10 mouse cellular contexts compared by ENCODE assay signal in genomic region chr5:21545786-21546185, GRCm38 (mm10). TPM values are rescaled to one million over a fixed set of nuclear protein-coding genes. Genes with fewer than 3 reads are reported as not detected.
DNase-seq lines count a peak whose midpoint lies in the region; ATAC-seq and TF ChIP-seq lines count a peak whose summit lies in the region.
"Had no signal": no experiment of that assay in that cellular context is flagged by ENCODE, and none has a peak within 500 bp of the region (broad histone marks: within the 10 kb centered on the region; RNA-seq: fewer than 3 reads in every experiment).

No protein-coding gene starts in this region.

- H3K9me3 ChIP-seq in heart, embryonic 12.5 days (replicated peaks) = no peaks in the 10 kb centered on the region
- no peaks in the 10 kb centered on the region for H3K9me3 ChIP-seq in lung, embryonic 15.5 days
- no peaks in the 10 kb centered on the region for H3K9me3 ChIP-seq in limb, embryonic 15.5 days

- TF ChIP-seq POLR2A in lung, adult 2 months (IDR thresholded peaks at IDR 0.05; ENCODE audit: borderline replicate concordance, extremely low read depth, low read depth, low read length) = no peak

- H3K36me3 ChIP-seq in heart, embryonic 12.5 days = no peaks in the 10 kb centered on the region
- no peaks in the 10 kb centered on the region for H3K36me3 ChIP-seq in lung, embryonic 15.5 days
- peaks cover 3% of the 10 kb centered on the region; the same call in 1 of the 2 replicates for H3K36me3 ChIP-seq in limb, embryonic 15.5 days

- no peak overlapping the region for H3K4me3 ChIP-seq in heart, embryonic 12.5 days
- H3K4me3 ChIP-seq in lung, embryonic 15.5 days = no peak overlapping the region
- H3K4me3 ChIP-seq in lung, adult 2 months (replicated peaks; ENCODE audit: extremely low read depth, low read depth, low read length) = no peak overlapping the region
- H3K4me3 ChIP-seq in limb, embryonic 15.5 days = peak overlapping the region; percentile 46

- ATAC-seq in heart, embryonic 12.5 days (ENCODE audit: insufficient number of reproducible peaks, low FRiP score) = no peak
- no peak for ATAC-seq in lung, embryonic 15.5 days (ENCODE audit: borderline replicate concordance, extremely low read depth, low FRiP score, low TSS enrichment)
- no peak for ATAC-seq in limb, embryonic 15.5 days (ENCODE audit: insufficient number of reproducible peaks, low FRiP score, low TSS enrichment, low read depth)
- no peak for ATAC-seq in inflammation-experienced regulatory T-cells, adult 6 months

- H3K4me1 ChIP-seq in heart, embryonic 12.5 days (replicated peaks) = peaks cover 12% of the 10 kb centered on the region
- peaks cover 17% of the 10 kb centered on the region; the same call in 1 of the 2 replicates for H3K4me1 ChIP-seq in lung, embryonic 15.5 days
- H3K4me1 ChIP-seq in lung, adult 2 months (ENCODE audit: control insufficient read depth, insufficient read depth, low read length) = peaks cover 2% of the 10 kb centered on the region; the same call in 1 of the 2 replicates
- H3K4me1 ChIP-seq in limb, embryonic 15.5 days = peaks cover 17% of the 10 kb centered on the region

- 66% methylated on average over 4 of the region's 4 CpGs for WGBS in heart, embryonic 12.5 days
- WGBS in lung, embryonic 15.5 days = 56% methylated on average over 4 of the region's 4 CpGs
- WGBS in lung, adult 2 months = 41% methylated on average over 4 of the region's 4 CpGs
- WGBS in limb, embryonic 15.5 days = 72% methylated on average over 4 of the region's 4 CpGs

- no peak for TF ChIP-seq CTCF in lung, adult 2 months (IDR thresholded peaks at IDR 0.05; ENCODE audit: insufficient read depth, low read length)

- H3K9ac ChIP-seq in heart, embryonic 12.5 days = no peak overlapping the region
- H3K9ac ChIP-seq in lung, embryonic 15.5 days = no peak overlapping the region
- no peak overlapping the region for H3K9ac ChIP-seq in limb, embryonic 15.5 days

- DNase-seq in heart, adult 18-20 months = peak; percentile 17 to 34
- DNase-seq in lung, adult 2 months = no peak
- DNase-seq in adrenal gland, postnatal 25 days = peak; percentile 36
- DNase-seq in spleen, postnatal 36 days (ENCODE audit: low spot score in 2 of 2) = no peak
- DNase-seq: thymus, adult 2 months had no signal

- H3K27me3 ChIP-seq in heart, embryonic 12.5 days (replicated peaks) = no peaks in the 10 kb centered on the region
- no peaks in the 10 kb centered on the region for H3K27me3 ChIP-seq in lung, embryonic 15.5 days
- H3K27me3 ChIP-seq in limb, embryonic 15.5 days = no peaks in the 10 kb centered on the region

- H3K27ac ChIP-seq in heart, embryonic 12.5 days (ENCODE audit: poor library complexity, severe bottlenecking) = no peak overlapping the region
- H3K27ac ChIP-seq in lung, embryonic 15.5 days = peak overlapping the region; percentile 96; the same call in 1 of the 2 replicates
- no peak overlapping the region for H3K27ac ChIP-seq in limb, embryonic 15.5 days

- H3K4me2 ChIP-seq in heart, embryonic 12.5 days = no peak overlapping the region
- H3K4me2 ChIP-seq in lung, embryonic 15.5 days = peak overlapping the region; percentile 51; the same call in 1 of the 2 replicates
- peak overlapping the region; percentile 42 for H3K4me2 ChIP-seq in limb, embryonic 15.5 days

RNA-seq across cellular contexts. Expression of gene Lrrc17, which starts 2.4 kb away (rescaled TPM):
- 1 to 10 TPM; 2.0 to 2.8 TPM for total RNA-seq in heart, adult 18-20 months (2021)
- 6.6 and 7.8 TPM in 2 replicates for polyA plus RNA-seq in heart, embryonic 12.5 days (2016; fragmentation: Nextera tagmentation; extraction: Ambion mirVana)
- 54.0 and 55.0 TPM in 2 replicates for polyA plus RNA-seq in lung, embryonic 15.5 days (2015; fragmentation: Nextera tagmentation; extraction: Ambion mirVana)
- polyA plus RNA-seq in lung, adult 2 months (2012; rRNA removed) = 3.7 and 4.6 TPM in 2 replicates
- 0.57 and 1.1 TPM in 2 replicates for total RNA-seq in adrenal gland, postnatal 25 days (2021)
- 106 and 121 TPM in 2 replicates for polyA plus RNA-seq in limb, embryonic 15.5 days (2015; fragmentation: Nextera tagmentation; extraction: Ambion mirVana)
- not detected for polyA plus RNA-seq in inflammation-experienced regulatory T-cells, adult 6 months (2017; shearing (Covaris generic))
- total RNA-seq: megakaryocyte-erythroid progenitor cell, adult 5-6 weeks had no signal

Comparison
In these comparisons a context has a peak if more than half of its experiments do, and no peak if none do; other contexts are left out.
1. DNase-seq: peak in heart, adult 18-20 months (2 of 2) and adrenal gland, postnatal 25 days (single experiment); none in lung, adult 2 months (single experiment) and spleen, postnatal 36 days (0 of 2).